Mouse (Mus musculus): ENCODE data around the gene Kdr. TPM values are rescaled to one million over a fixed set of nuclear protein-coding genes. Genes with fewer than 3 reads are reported as not detected.

Kdr gene
- polyA plus RNA-seq, 1 experiment from 2014 or later, result 24.4 TPM

- H3K9me3 ChIP-seq, result no peaks in the 10 kb centered on the region
- peaks cover 20% of the 10 kb centered on the region for H3K4me1 ChIP-seq
- no peak overlapping the region for H3K4me3 ChIP-seq (replicated peaks)
- H3K9ac ChIP-seq, result no peak overlapping the region
- no peak for ATAC-seq (ENCODE audit: low FRiP score)
- 77% methylated on average over 23 of the region's 23 CpGs for WGBS
- H3K27me3 ChIP-seq, result peaks cover 66% of the 10 kb centered on the region
- no peak overlapping the region for H3K4me2 ChIP-seq
- H3K36me3 ChIP-seq (replicated peaks), result no peaks in the 10 kb centered on the region
- no peak overlapping the region for H3K27ac ChIP-seq
Measured at GRCm38 (mm10) chr5:75980521-75981311, 2.5 kb upstream of the Kdr start.

- H3K27ac ChIP-seq, result no peak overlapping the region
- WGBS, result 7% methylated on average over 8 of the region's 8 CpGs
- ATAC-seq (ENCODE audit: low FRiP score), result no peak
- no peaks in the 10 kb centered on the region for H3K9me3 ChIP-seq
- peak overlapping the region; percentile 53 for H3K4me3 ChIP-seq (replicated peaks)
- H3K27me3 ChIP-seq, result peaks cover 82% of the 10 kb centered on the region
- H3K4me2 ChIP-seq, result peak overlapping the region; percentile 94
- peaks cover 20% of the 10 kb centered on the region for H3K4me1 ChIP-seq
- H3K36me3 ChIP-seq (replicated peaks), result no peaks in the 10 kb centered on the region
- no peak overlapping the region for H3K9ac ChIP-seq
Measured at GRCm38 (mm10) chr5:75979108-75979507, 850 bp upstream of the Kdr start.

- Histone ChIP-seq H3K27ac (no peak overlapping the region), H3K27me3 (peaks cover 91% of the 10 kb centered on the region), H3K9ac (peak overlapping the region; percentile 56), H3K4me1 (peaks cover 20% of the 10 kb centered on the region), H3K4me2 (peak overlapping the region; percentile 94), H3K4me3 (replicated peaks) (peak overlapping the region; percentile 53), H3K9me3 (no peaks in the 10 kb centered on the region), H3K36me3 (replicated peaks) (no peaks in the 10 kb centered on the region)
- peak; percentile 51 for ATAC-seq (ENCODE audit: low FRiP score)
- 1% methylated on average over 54 of the region's 54 CpGs for WGBS
Measured at GRCm38 (mm10) chr5:75977441-75978373, 551 bp downstream of the Kdr start.

GRCm38 (mm10) chr5:75976696-75977095 lies 1.6 kb downstream of the Kdr start:
- Histone ChIP-seq H3K4me3 (replicated peaks) (peak overlapping the region; percentile 18), H3K9me3 (no peaks in the 10 kb centered on the region), H3K4me2 (no peak overlapping the region), H3K36me3 (replicated peaks) (no peaks in the 10 kb centered on the region), H3K4me1 (peaks cover 20% of the 10 kb centered on the region), H3K9ac (no peak overlapping the region), H3K27me3 (peaks cover 92% of the 10 kb centered on the region), H3K27ac (no peak overlapping the region)
- 13% methylated on average over 9 of the region's 9 CpGs for WGBS
- no peak for ATAC-seq (ENCODE audit: low FRiP score)

GRCm38 (mm10) chr5:75975398-75975797 lies 2.9 kb downstream of the Kdr start:
- H3K27ac ChIP-seq, result 0 out of 2 replicates have a peak overlapping the region, but pooled peaks have one; percentile 5
- peaks cover 20% of the 10 kb centered on the region for H3K4me1 ChIP-seq
- H3K4me3 ChIP-seq (replicated peaks), result no peak overlapping the region
- no peaks in the 10 kb centered on the region for H3K36me3 ChIP-seq (replicated peaks)
- no peak overlapping the region for H3K4me2 ChIP-seq
- 68% methylated on average over 5 of the region's 5 CpGs for WGBS
- no peak overlapping the region for H3K9ac ChIP-seq
- H3K9me3 ChIP-seq, result no peaks in the 10 kb centered on the region
- peaks cover 81% of the 10 kb centered on the region for H3K27me3 ChIP-seq
- no peak for ATAC-seq (ENCODE audit: low FRiP score)

GRCm38 (mm10) chr5:75974543-75975130 lies 3.6 kb downstream of the Kdr start:
- Histone ChIP-seq H3K9me3 (no peaks in the 10 kb centered on the region), H3K9ac (no peak overlapping the region), H3K4me1 (peaks cover 20% of the 10 kb centered on the region), H3K36me3 (replicated peaks) (no peaks in the 10 kb centered on the region), H3K27ac (no peak overlapping the region), H3K4me2 (no peak overlapping the region), H3K4me3 (replicated peaks) (no peak overlapping the region), H3K27me3 (peaks cover 73% of the 10 kb centered on the region)
- no peak for ATAC-seq (ENCODE audit: low FRiP score)
- WGBS, result 61% methylated on average over 7 of the region's 7 CpGs

- Histone ChIP-seq H3K27ac (no peak overlapping the region), H3K27me3 (peaks cover 28% of the 10 kb centered on the region), H3K4me1 (no peaks in the 10 kb centered on the region), H3K4me3 (replicated peaks) (no peak overlapping the region), H3K4me2 (no peak overlapping the region), H3K36me3 (replicated peaks) (no peaks in the 10 kb centered on the region), H3K9ac (no peak overlapping the region), H3K9me3 (no peaks in the 10 kb centered on the region)
- WGBS, result 36% methylated on average over 3 of the region's 3 CpGs
- no peak for ATAC-seq (ENCODE audit: low FRiP score)
Measured at GRCm38 (mm10) chr5:75969887-75970286, 8.4 kb downstream of the Kdr start.

GRCm38 (mm10) chr5:75962558-75962957 lies 15.7 kb downstream of the Kdr start:
- no peak for ATAC-seq (ENCODE audit: low FRiP score)
- H3K9ac ChIP-seq, result no peak overlapping the region
- no peak overlapping the region for H3K27ac ChIP-seq
- H3K36me3 ChIP-seq (replicated peaks), result no peaks in the 10 kb centered on the region
- whole genome bisulfite sequencing, result 95% methylated on average over 12 of the region's 12 CpGs
- H3K4me3 ChIP-seq (replicated peaks), result no peak overlapping the region
- H3K9me3 ChIP-seq, result no peaks in the 10 kb centered on the region
- H3K27me3 ChIP-seq, result no peaks in the 10 kb centered on the region
- no peak overlapping the region for H3K4me2 ChIP-seq
- no peaks in the 10 kb centered on the region for H3K4me1 ChIP-seq

GRCm38 (mm10) chr5:75961741-75962469 lies 16.4 kb downstream of the Kdr start:
- WGBS, result 89% methylated on average over 19 of the region's 19 CpGs
- no peaks in the 10 kb centered on the region for H3K27me3 ChIP-seq
- no peaks in the 10 kb centered on the region for H3K4me1 ChIP-seq
- H3K4me3 ChIP-seq (replicated peaks), result no peak overlapping the region
- H3K9me3 ChIP-seq, result no peaks in the 10 kb centered on the region
- no peaks in the 10 kb centered on the region for H3K36me3 ChIP-seq (replicated peaks)
- ATAC-seq (ENCODE audit: low FRiP score), result no peak
- no peak overlapping the region for H3K27ac ChIP-seq
- H3K9ac ChIP-seq, result no peak overlapping the region
- no peak overlapping the region for H3K4me2 ChIP-seq

GRCm38 (mm10) chr5:75959809-75960208 lies 18.4 kb downstream of the Kdr start:
- no peak for ATAC-seq (ENCODE audit: low FRiP score)

GRCm38 (mm10) chr5:75956526-75956925 lies 21.7 kb downstream of the Kdr start:
- Histone ChIP-seq H3K36me3 (replicated peaks) (no peaks in the 10 kb centered on the region), H3K27me3 (no peaks in the 10 kb centered on the region), H3K9ac (no peak overlapping the region), H3K4me3 (replicated peaks) (no peak overlapping the region), H3K4me2 (no peak overlapping the region), H3K4me1 (no peaks in the 10 kb centered on the region), H3K9me3 (no peaks in the 10 kb centered on the region), H3K27ac (no peak overlapping the region)
- ATAC-seq (ENCODE audit: low FRiP score), result no peak
- WGBS, result 92% methylated on average over 3 of the region's 3 CpGs

More at GRCm38 (mm10) chr5:75959809-75960208, 18.4 kb downstream of the Kdr start:
- Histone ChIP-seq H3K36me3 (replicated peaks) (no peaks in the 10 kb centered on the region), H3K27ac (no peak overlapping the region), H3K4me3 (replicated peaks) (no peak overlapping the region), H3K27me3 (no peaks in the 10 kb centered on the region), H3K9me3 (no peaks in the 10 kb centered on the region), H3K4me2 (no peak overlapping the region), H3K4me1 (no peaks in the 10 kb centered on the region), H3K9ac (no peak overlapping the region)
- WGBS, result 85% methylated on average over 3 of the region's 3 CpGs

GRCm38 (mm10) chr5:75955876-75956275 lies 22.4 kb downstream of the Kdr start:
- ATAC-seq (ENCODE audit: low FRiP score), result no peak
- no peak overlapping the region for H3K27ac ChIP-seq
- H3K4me3 ChIP-seq (replicated peaks), result no peak overlapping the region
- no peak overlapping the region for H3K9ac ChIP-seq
- no peaks in the 10 kb centered on the region for H3K27me3 ChIP-seq
- H3K36me3 ChIP-seq (replicated peaks), result no peaks in the 10 kb centered on the region
- H3K9me3 ChIP-seq, result no peaks in the 10 kb centered on the region
- WGBS, result 95% methylated on average over 9 of the region's 9 CpGs
- no peak overlapping the region for H3K4me2 ChIP-seq
- H3K4me1 ChIP-seq, result no peaks in the 10 kb centered on the region

Measured in forebrain, embryonic 12.5 days (tissue).